Mouse (Mus musculus) gastrocnemius, adult 8-10 months (tissue): ENCODE results near the gene Vamp5. TPM values are rescaled to one million over a fixed set of nuclear protein-coding genes. Genes with fewer than 3 reads are reported as not detected.
A peak's percentile ranks its signal among the peaks of the same experiment; 100 is the strongest.

Experiments used
- DNase-seq, 2 experiments: peaks; one replicate each; pipeline ENCODE4 v3.0.0; 2022; ENCODE audit warnings: low spot score in 2 of 2
- total RNA-seq, 4 experiments: library from RNA; stranded (reverse); gene quantifications; 2 replicates each; pipeline ENCODE4 v1.2.4; 2022

Gene Vamp5
- total RNA-seq = 100 to 1,000 TPM; 103 to 116 (median 107) TPM

DNA sequence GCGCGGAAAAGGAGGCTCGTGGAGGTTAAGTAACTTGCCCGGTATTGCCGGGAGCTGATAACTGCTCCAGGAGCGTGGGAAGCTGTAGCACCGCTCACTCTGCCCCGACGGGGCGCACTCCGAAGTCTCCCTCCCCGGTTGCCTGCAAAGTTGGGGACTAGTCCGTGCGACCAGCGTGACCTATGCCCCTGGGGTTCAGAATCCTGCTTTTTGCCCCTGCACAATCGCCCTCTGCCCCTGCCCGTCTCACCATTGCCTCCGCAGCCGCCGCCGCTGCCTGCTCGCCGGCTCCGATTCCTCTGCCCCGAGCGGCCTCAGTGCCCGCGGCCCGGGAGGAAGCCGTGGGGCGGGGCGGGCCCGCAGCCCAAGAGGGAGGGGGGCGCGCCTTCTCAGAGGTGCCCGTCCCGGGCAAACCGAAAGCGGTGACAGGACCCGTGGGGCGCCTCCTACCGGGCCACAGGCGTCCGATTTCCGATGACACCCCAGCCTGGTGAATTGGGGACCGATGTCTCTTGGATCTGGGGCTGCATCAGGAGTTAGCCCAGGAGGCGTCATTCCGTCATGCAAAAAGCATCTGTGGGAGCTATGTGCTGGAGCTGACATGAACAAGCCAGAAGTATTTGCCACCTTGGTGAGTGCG, at the start of gene Vamp5:
Gene Vamp5 (minus strand): TSS at position 338 of the 640 bp plus-strand sequence.
- peak; percentile 74 to 83 for DNase-seq

DNA sequence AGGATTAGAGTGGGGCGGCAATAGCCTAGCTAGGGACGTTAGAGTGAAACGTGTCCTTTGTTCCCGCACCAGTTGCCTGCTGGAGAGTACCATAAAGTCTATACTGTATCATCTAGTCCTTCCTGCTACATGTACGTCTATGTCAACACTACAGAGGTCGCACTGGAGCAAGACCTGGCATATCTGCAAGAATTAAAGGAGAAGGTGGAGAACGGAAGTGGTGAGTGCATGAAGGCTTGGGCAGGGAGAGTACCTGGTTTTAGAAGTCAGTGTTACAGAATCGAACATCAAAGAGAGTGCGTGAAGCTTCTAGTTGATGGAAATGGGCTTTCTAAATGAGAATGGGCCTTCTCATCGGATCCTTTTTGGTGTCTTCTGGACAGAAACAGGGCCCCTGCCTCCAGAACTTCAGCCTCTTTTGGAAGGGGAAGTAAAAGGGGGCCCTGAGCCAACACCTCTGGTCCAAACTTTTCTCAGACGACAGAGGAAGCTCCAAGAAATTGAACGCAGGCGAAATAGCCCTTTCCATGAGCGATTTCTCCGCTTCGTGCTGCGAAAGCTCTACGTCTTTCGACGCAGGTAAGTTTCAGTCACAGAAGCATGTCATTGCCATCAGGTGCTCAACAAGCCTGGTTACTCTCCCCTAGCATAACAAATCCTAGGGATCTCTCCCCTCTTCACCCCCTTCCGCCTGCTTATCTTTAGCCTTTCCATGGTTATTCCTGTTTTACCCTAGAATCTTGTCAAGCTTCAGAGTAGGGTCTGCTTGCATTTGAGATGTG, 49.0 kb upstream of the Vamp5 start:
- DNase-seq = no peak

DNA sequence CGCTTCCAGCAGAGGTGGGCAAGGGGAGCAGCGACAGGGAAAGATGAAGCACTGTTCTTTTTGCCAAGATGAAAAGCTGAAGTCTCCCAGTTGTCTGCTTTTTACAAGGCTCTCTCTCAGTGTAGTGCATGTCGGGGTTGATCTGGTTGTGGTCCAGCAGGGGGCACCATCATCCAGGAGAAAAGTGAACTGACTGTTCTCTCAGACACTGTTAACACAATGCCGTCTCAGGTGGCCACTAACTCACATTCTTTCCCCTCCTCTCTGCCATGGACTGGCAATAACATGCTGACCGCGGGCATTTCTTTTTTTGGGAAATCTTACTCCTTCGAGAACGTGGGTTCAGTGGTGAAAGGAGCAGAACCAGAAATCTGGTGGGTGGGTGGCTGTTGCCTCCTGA, 47.8 kb upstream of the Vamp5 start:
- DNase-seq = peak; percentile 41 to 55

DNA sequence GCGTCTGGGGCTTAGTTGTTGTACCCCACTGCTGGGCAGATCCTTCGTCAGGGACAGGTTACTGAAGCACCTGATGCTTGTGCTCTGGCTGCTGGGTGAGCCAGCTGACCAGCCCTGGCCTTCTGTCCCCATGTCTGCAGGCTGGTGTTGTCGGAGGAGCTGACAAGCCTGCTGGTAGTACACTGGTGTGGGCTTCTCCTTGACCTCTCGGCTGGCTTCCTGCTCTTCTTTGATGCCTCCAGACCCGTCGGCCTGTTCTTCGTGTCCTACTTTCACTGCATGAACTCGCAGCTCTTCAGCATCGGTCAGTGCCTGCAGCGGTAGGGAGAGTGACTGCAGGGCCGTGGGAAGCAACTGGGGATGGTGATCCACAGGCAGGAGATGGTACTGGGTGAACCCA, 45.4 kb upstream of the Vamp5 start:
- no peak for DNase-seq

DNA sequence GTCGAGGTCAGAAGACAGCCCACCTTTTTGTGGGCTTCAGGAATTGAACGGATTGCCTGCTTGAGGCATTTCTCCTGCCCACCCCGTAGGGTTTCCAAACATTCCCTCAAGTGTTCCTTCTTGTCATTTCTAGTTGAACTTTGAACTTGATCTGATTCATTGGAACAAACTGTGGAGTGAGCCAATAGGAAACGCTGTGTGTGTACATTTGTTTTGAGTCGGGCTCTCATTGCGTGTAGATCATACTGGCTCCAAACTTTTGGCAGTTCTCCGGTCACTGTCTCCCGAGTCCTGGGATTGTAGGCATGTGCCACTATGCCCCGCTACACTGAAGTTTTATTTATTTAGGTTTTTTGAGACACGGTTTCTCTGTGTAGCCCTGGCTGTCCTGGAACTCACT, 40.6 kb upstream of the Vamp5 start:
- DNase-seq = no peak

DNA sequence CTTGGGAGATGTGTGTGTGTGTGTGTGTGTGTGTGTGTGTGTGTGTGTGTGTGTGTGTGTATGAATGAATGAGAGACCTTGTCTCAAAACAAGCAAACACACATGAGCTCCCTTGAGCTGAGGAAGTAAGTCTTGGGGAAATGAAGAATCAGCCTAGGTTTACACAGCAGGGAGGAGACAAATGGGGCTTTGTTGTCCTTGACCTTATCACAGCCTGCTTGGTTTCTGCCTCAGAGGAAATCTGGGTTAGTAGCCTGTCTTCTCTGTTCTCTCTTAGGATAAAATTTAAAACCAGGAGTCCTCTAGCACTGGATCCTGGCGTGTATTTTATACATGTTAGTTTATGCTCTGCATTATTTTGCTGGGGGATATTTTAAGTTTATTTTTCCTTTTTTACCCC, 39.5 kb upstream of the Vamp5 start:
- DNase-seq = no peak

DNA sequence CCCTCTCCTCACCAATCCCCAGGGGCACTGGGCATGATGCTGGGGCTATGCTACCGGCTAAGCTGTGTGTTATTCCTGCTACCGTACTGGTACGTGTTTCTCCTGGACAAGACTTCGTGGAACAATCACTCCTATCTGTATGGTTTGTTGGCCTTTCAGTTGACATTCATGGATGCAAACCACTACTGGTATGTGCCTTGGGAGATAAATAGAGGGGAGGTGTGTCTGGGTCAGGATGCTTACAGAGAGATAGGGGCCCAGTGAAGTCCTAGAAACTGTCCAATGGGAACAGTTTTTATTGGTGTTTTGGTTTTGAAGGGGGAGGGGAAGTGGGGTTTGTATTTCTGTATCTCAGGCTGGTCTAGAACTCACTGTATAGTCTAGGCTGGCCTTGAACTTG, 38.0 kb upstream of the Vamp5 start:
- DNase-seq = no peak

DNA sequence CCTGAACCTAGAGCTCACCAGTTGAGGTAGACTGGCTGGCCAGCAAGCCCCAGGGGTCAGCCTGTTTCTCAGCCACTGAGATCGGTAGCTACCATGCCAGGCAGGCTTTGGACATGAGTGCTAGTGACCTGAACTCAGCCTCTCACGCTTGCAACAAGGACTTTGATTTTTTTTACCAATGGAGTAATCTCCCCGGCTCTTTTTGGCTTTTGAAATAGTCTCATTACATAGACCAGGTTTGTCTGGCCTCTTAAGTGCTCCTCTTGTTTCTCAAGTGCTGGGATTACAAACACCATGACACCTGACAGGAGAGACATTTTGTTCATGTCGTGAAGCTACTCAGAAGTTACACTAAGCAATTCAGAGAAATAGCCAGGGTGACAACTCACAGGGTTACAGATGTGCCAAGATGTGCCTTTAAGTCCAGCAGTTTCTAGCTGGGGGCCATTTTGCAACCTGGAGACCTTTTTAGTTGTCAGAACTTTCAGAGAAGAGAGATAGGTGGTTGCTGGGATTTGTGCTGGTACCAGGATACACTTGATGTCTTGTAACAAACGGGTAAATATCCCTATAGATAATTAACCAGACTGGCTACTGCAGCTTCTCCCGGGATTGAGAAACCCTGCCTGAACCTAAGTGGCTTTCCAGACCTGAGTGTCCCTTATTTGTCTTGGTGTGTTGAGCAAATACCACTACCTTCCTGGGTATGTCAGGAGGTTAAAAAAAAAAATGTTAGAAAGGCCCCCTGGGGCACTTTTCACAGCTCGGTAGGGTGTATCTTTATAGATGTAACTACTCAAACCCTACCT, 35.9 kb upstream of the Vamp5 start:
- no peak for DNase-seq

DNA sequence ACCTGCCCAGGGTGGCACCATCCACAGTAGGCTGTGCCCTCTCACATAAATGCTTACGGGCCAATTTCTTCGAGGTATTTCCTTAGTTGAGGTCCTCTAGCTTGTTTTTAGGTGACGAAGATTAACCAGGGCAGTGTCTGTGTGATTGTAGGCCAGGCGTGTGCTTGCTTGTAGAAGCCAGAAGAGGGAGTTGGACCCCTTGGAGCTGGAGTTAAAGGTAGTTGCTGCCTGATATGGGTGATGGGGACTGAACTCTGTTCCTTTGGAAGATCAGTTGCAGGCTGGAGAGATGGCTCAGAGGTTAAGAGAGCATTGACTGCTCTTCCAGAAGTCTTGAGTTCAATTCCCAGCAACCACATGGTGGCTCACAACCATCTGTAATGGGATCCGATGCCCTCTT, 34.9 kb upstream of the Vamp5 start:
- DNase-seq = no peak

DNA sequence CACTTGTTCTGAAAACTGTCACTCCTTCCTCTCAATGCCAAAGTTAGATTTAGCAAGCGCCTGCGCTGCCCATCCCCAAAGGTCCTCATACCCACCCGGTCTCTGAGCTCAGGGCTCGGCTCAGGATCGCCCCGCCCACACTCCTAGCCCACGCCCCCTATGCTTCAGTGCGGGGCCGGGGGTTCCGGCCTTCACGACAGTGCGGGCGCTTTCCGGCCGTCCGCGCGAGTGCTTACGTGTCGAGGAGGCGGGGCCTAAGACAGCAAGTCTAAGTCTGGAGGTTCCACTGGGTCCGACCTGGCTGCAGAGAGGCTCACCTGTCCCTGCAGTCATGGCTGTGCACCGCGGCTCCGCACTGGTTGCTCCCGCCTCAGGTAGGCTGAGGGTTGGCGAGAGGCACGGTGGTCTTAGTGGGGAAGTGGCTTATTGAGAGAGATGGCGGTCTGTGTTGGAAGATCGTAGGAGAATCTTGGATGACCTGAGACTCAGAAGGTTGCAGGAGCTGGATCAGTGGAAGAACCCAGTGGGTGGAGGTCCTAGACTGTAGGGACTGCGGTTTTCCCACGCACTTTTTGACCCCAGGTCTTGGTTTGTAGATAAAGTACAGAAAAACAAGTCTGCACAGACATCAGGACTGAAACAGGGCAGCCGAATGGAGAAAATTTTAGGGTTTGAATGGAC, 33.9 kb upstream of the Vamp5 start, which contains the start of gene Ggcx:
Gene Ggcx (plus strand): TSS at position 233 of the 681 bp plus-strand sequence.
- peak; percentile 90 to 92 for DNase-seq

DNA sequence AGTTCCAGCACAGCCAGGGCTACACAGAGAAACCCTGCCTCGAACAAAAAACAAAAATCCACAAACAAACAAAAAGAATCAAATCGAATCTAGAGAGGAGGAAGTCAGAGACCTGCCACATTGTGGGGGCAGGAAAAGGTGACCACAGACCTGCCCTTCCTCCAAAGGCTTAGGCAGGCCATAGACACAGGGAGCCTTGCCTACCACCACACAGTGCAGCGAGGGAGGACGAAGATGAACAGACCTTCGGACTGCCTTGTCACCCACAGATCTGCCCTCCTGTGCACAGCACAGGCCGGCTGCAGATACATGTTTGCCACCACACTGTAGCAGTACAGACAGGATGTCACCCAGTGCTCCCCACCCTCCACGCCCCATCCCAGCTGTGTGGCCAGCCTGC, 30.2 kb upstream of the Vamp5 start:
- no peak for DNase-seq

DNA sequence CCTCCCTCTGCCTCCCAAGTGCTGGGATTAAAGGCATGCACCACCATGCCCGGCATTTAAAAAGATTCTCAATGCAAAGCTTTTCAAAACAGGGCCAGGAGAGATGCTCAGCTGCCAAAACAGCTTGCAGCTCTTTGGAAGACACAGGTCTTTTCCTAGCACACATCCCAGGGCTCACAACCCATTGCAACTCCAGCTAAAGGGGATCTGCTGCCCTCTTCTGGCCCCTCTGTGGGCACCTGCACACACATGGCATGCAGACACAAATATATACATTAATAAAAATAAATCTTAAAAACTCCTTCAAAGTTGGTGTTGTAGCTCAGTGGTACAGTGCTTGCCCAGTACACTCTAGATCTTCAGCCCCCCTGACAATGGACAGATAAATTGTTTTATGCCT, 29.7 kb upstream of the Vamp5 start:
- no peak for DNase-seq

DNA sequence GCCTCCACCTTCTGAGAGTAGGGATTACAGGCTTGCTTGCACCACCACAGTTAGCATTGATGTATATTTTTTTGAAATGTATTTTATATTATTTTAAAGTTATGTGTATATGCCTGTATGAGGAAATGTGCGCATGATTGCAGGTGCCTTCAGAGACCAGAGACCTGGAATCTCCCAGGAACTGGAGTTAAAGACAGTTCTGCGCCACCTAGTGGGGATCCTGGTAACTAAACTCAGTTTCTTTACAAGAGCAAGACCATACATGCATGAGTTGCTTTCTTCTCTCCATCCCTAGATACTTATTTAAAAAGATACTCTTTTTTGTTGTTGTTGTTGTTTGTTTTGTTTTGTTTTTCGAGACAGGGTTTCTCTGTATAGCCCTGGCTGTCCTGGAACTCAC, 29.3 kb upstream of the Vamp5 start:
- DNase-seq = no peak

DNA sequence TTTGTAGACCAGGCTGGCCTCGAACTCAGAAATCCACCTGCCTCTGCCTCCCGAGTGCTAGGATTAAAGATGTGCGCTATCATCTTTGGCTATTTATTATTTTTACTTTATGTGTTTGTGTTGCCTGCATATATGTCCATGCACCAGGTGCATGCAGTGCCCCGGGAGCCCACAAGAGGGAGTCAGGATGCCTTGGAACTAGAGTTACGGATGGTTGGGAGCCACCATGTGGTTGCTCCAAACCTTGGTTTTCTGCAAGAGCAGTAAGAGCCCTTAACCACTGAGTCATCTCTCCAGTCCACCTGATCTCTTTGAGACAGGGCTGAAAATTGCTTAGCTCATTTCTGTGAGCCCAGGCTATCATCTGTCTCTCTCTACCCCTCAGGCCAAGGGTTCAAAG, 26.9 kb upstream of the Vamp5 start:
- peak; percentile 70 to 72 for DNase-seq

DNA sequence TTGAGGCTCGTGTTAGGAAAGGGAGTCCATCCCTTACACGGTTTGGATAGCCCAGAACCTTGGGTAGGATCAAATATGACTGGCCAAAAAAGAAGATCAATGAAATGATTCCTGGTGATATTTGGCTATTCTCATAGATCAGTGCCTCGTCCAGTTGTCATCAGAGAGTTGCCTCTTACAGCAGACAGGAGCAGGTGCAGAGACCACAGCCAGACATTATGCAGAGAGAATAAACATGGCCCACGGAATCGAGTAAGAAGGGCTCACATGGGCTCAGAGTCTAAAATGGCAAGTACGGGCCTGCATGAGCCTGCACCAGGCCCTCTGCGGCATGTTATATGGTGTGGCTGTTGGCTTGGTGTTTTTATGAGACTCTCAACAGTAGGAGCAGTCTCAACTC, 25.1 kb upstream of the Vamp5 start:
- DNase-seq = no peak

DNA sequence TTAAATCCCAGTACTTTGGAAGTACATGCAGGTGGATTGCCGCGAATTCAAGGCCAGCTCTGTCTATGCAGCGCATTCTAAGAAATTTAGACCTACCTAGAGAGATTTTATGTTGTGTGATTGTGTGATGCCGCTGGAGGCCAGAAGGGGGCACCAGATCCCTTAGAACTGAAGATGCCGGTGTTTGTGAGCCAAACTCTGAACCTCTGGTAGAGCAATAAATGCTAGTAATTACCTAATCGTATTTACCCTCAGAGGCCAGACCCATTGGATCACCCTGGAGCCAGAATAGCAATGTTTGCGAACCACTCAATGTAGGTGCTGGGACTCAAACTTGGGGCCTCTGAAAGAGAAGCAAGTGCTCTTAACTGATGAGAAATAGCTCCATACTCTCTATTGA, 21.6 kb upstream of the Vamp5 start:
- DNase-seq = peak; percentile 64 to 68

DNA sequence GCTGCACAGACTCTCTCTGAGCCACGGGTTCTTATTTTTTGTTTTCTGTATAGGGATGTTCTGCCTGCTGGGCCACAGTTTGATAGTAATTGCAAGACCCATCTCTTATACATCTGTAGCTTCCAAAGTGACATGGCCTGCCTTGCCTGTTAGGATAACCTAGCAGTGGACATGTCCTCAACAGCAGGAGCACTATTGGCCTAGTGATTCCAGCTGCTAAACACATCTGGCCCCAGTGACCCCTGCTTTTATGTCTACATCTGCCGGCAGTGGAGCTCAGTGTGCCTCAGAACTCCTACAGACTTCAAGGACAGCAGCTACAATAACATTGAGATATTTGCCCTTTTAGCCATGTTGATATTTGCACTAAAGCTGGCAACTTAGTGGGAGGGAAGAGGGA, 19.7 kb upstream of the Vamp5 start:
- no peak for DNase-seq

DNA sequence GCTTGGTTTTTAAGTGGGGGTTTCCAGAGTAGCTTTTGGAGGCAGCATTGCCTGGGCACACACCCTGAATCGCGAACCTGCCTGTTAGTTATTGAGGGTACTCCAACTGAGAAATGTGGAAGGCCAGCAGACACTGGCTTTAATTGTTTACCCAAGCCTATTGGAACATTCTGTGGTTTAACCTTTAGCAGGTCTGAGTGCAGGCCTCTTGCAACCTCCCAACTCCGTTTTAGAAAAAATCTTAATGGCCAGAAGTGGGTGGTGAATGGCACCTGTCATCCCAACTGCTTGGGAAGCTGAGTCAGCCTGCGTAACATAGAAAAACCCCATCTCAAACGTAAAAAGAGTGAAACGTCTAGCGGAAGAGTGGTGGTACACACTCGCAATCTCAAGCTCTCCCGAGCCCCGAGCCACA, 16.6 kb upstream of the Vamp5 start:
- DNase-seq = no peak

DNA sequence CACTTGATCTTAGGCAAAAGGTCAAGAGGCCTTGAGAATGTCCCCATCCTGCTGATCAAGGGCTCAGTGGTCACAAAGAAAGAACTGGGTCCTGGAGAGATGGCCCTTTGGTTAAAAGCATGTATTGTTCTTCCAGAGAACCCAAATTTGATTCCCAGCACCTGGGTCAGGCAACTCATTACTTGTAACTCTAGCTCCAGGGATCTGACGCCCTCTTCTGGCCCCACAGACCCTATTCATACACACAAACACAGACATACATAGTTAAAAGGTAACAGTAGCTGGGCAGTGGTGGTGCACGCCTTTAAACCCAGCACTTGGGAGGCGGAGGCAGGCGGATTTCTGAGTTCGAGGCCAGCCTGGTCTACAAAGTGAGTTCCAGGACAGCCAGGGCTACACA, 12.1 kb upstream of the Vamp5 start:
- DNase-seq = no peak

DNA sequence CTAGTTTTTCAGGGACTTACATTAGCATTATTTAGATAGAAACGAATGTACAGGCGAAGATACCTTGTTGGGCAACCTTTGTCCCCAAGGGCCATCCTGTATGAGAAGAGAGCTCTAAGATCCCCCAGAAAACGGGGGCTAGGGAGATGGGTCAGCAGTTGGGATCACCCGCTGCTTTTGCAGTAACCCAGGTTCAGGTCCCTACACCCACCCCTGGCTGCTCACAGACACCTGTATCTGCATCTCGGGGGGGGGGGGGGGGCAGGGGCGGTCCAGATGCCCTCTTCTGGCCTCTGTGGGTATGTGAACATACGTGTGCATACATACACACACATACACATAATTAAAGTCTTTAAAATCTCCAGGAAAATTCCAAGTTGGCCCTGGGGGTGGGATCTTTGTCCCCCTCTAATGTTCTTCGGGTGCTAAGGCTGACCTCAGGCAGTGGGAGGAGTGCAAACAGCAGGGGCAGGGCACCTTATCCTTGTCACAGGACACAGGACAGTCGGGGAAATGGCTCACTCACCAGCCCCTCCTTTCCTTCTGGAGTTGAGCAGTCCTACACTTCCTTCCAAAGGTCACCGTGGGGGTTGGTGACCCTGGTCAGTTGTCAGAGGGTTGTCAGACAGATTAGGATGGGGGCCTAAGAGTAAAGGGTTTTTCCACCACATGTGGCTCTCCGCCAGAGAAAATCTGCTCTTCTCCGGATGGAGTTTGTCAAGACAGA, 10.7 kb upstream of the Vamp5 start:
- DNase-seq = peak in 1 of 2 experiments; percentile 28
